Mouse (Mus musculus) bone marrow macrophage, adult 2 months (primary cell): ENCODE data around the gene Gtf3c5.

ENCODE experiments used
- CTCF ChIP-seq: IDR thresholded peaks from 2 replicates; pipeline ENCODE4 v1.5.1; 2012; ENCODE audit warnings: low read depth, mild to moderate bottlenecking, low read length, moderate library complexity
- POLR2A ChIP-seq: IDR thresholded peaks from 2 replicates; pipeline ENCODE4 v1.6.1; 2012; ENCODE audit warnings: mild to moderate bottlenecking, low read depth, low read length, borderline replicate concordance

DNA sequence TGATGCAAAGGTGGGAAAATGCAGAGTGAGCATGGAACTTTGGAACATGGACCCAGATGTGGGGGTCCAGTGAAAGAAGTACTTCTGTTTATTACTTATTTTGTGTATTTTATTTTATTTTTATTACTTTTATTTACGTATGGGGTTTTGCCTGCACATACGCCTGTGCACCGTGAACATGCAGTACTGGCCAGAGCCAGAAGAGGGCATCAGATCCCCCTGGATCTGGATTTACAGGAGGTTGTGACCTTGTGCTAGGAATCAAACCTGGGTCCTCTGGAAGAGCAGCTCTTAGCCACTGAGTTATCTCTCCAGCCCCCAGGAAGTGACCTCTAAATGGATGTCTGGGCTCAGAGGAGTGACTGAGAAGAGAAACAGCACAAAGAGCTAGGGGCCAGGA lies 41.3 kb upstream of the Gtf3c5 start:
- no peak for TF ChIP-seq CTCF
- TF ChIP-seq POLR2A, result no peak
